29 mouse cellular contexts compared by ENCODE assay signal in the genomic region with DNA sequence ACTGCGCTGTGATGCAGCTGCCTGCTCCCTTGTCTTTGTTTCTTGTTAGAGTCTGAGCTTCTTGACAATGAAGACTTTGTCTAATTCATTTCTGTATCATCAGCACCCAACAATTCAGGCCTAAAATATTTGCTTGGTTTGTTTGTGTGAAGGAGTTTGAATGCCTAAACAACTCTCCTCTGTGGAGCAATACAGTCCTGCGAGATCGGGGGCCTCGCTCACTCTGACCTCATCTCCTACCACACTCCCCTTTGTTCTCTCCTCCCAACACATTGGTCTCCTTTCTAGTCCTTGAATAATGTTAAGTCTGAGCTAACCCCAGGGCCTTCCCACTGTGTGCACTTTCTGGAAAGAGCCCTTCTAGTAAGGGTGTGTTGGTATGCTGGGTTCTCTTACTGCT. TPM values are rescaled to one million over a fixed set of nuclear protein-coding genes. Genes with fewer than 3 reads are reported as not detected.
DNase-seq lines count a peak whose midpoint lies in the region; ATAC-seq lines count a peak whose summit lies in the region.
"Had no signal": no experiment of that assay in that cellular context is flagged by ENCODE, and none has a peak within 500 bp of the region (broad histone marks: within the 10 kb centered on the region; RNA-seq: fewer than 3 reads in every experiment).

No protein-coding gene starts in this region.

- no peak for DNase-seq in frontal cortex, postnatal 36 days (ENCODE audit: low spot score in 2 of 2)
- peak; percentile 78 for DNase-seq in layer of hippocampus, adult 9-11 months
- no peak for DNase-seq in layer of hippocampus, adult 9-10 months (ENCODE audit: low spot score)
- no peak for DNase-seq in limb, embryonic 10.5 days (ENCODE audit: low spot score)
- DNase-seq: adrenal gland, postnatal 25 days; cerebellum, postnatal 36 days; embryo, embryonic 11 days; gastrocnemius, postnatal 25 days; heart, adult 18-20 months; heart, postnatal 4 days; kidney, adult 11 months; kidney, postnatal 14 days; lung, embryonic 14.5 days; lung, postnatal 14 days; thymus, postnatal 4 days had no signal

- WGBS in limb, embryonic 10.5 days = 86% methylated on average over 4 of the region's 4 CpGs
- WGBS in midbrain, embryonic 13.5 days = 68% methylated on average over 4 of the region's 4 CpGs
- WGBS in hindbrain, embryonic 13.5 days = 66% methylated on average over 4 of the region's 4 CpGs

- no peaks in the 10 kb centered on the region for H3K36me3 ChIP-seq in limb, embryonic 10.5 days
- no peaks in the 10 kb centered on the region for H3K36me3 ChIP-seq in midbrain, embryonic 13.5 days
- no peaks in the 10 kb centered on the region for H3K36me3 ChIP-seq in hindbrain, embryonic 13.5 days
- H3K36me3 ChIP-seq: embryonic facial prominence, embryonic 12.5 days; forebrain, embryonic 15.5 days; heart, embryonic 12.5 days; liver, embryonic 15.5 days; midbrain, embryonic 10.5 days had no signal

- H3K9ac ChIP-seq in midbrain, embryonic 13.5 days (replicated peaks) = no peak overlapping the region
- no peak overlapping the region for H3K9ac ChIP-seq in hindbrain, embryonic 13.5 days
- H3K9ac ChIP-seq: embryonic facial prominence, embryonic 12.5 days; forebrain, embryonic 15.5 days; heart, embryonic 12.5 days; hindbrain, embryonic 14.5 days; liver, embryonic 15.5 days; lung, embryonic 14.5 days had no signal

- H3K27ac ChIP-seq in limb, embryonic 10.5 days = peak overlapping the region; percentile 73
- H3K27ac ChIP-seq in midbrain, embryonic 13.5 days = no peak overlapping the region
- no peak overlapping the region for H3K27ac ChIP-seq in hindbrain, embryonic 13.5 days
- H3K27ac ChIP-seq: embryonic facial prominence, embryonic 12.5 days; forebrain, embryonic 15.5 days; hindbrain, embryonic 14.5 days; liver, embryonic 15.5 days; midbrain, embryonic 10.5 days; stomach, postnatal 0 days had no signal

- no peak overlapping the region for H3K4me3 ChIP-seq in limb, embryonic 10.5 days
- no peak overlapping the region for H3K4me3 ChIP-seq in midbrain, embryonic 13.5 days (replicated peaks)
- no peak overlapping the region for H3K4me3 ChIP-seq in hindbrain, embryonic 13.5 days
- H3K4me3 ChIP-seq: embryonic facial prominence, embryonic 12.5 days; forebrain, embryonic 15.5 days; heart, embryonic 12.5 days; liver, embryonic 15.5 days; midbrain, embryonic 10.5 days had no signal

- no peaks in the 10 kb centered on the region for H3K27me3 ChIP-seq in limb, embryonic 10.5 days (ENCODE audit: low read depth, poor library complexity, severe bottlenecking)
- H3K27me3 ChIP-seq in midbrain, embryonic 13.5 days = no peaks in the 10 kb centered on the region
- H3K27me3 ChIP-seq in hindbrain, embryonic 13.5 days = no peaks in the 10 kb centered on the region
- H3K27me3 ChIP-seq: embryonic facial prominence, embryonic 12.5 days; forebrain, embryonic 15.5 days had no signal

- peaks cover 45% of the 10 kb centered on the region for H3K4me1 ChIP-seq in limb, embryonic 10.5 days
- H3K4me1 ChIP-seq in midbrain, embryonic 13.5 days (replicated peaks) = no peaks in the 10 kb centered on the region
- no peaks in the 10 kb centered on the region for H3K4me1 ChIP-seq in hindbrain, embryonic 13.5 days (replicated peaks)
- H3K4me1 ChIP-seq: forebrain, embryonic 15.5 days; heart, embryonic 12.5 days; liver, embryonic 15.5 days; midbrain, embryonic 10.5 days had no signal

- no peaks in the 10 kb centered on the region for H3K9me3 ChIP-seq in limb, embryonic 10.5 days (replicated peaks)
- H3K9me3 ChIP-seq in midbrain, embryonic 13.5 days = no peaks in the 10 kb centered on the region
- no peaks in the 10 kb centered on the region for H3K9me3 ChIP-seq in hindbrain, embryonic 13.5 days
- H3K9me3 ChIP-seq: embryonic facial prominence, embryonic 12.5 days; forebrain, embryonic 15.5 days; heart, embryonic 12.5 days; liver, embryonic 15.5 days; midbrain, embryonic 10.5 days had no signal

- H3K4me2 ChIP-seq in midbrain, embryonic 13.5 days (replicated peaks) = no peak overlapping the region
- H3K4me2 ChIP-seq in hindbrain, embryonic 13.5 days = no peak overlapping the region
- H3K4me2 ChIP-seq: embryonic facial prominence, embryonic 12.5 days; forebrain, embryonic 15.5 days; heart, embryonic 12.5 days; hindbrain, embryonic 14.5 days; liver, embryonic 15.5 days; lung, embryonic 14.5 days had no signal

- ATAC-seq in frontal cortex, adult (ENCODE audit: low TSS enrichment) = peak; percentile 59
- ATAC-seq in midbrain, embryonic 13.5 days = no peak
- ATAC-seq in hindbrain, embryonic 13.5 days (ENCODE audit: low FRiP score) = no peak
- ATAC-seq: CD4-positive, CD25-positive, alpha-beta regulatory T cell, adult 4 months; forebrain, embryonic 15.5 days; midbrain, embryonic 16.5 days had no signal

RNA-seq across cellular contexts. Expression of gene Adora3, which starts 15.9 kb away (rescaled TPM):
- polyA plus RNA-seq in limb, embryonic 10.5 days (2016; fragmentation: Nextera tagmentation; extraction: Ambion mirVana) = 0.25 TPM in 1 of 2 replicates, not detected in the other
- 0.24 TPM in 1 of 2 replicates, not detected in the other for polyA plus RNA-seq in midbrain, embryonic 13.5 days (2015; fragmentation: Nextera tagmentation; extraction: Ambion mirVana)
- polyA plus RNA-seq in hindbrain, embryonic 13.5 days (2015; fragmentation: Nextera tagmentation; extraction: Ambion mirVana) = 0.26 and 0.30 TPM in 2 replicates
- polyA plus RNA-seq: CD4-positive, CD25-positive, alpha-beta regulatory T cell, adult 4 months; liver, adult 2 months; midbrain, embryonic 10.5 days had no signal

RNA-seq across cellular contexts. Expression of gene Tmigd3, which starts 15.9 kb away (rescaled TPM):
- polyA plus RNA-seq in limb, embryonic 10.5 days (2016; fragmentation: Nextera tagmentation; extraction: Ambion mirVana) = 0.30 TPM in 1 of 2 replicates, not detected in the other
- polyA plus RNA-seq in midbrain, embryonic 13.5 days (2015; fragmentation: Nextera tagmentation; extraction: Ambion mirVana) = not detected in 2 replicates
- polyA plus RNA-seq in hindbrain, embryonic 13.5 days (2015; fragmentation: Nextera tagmentation; extraction: Ambion mirVana) = not detected in 2 replicates
- polyA plus RNA-seq: CD4-positive, CD25-positive, alpha-beta regulatory T cell, adult 4 months; embryonic facial prominence, embryonic 12.5 days; hindbrain, embryonic 14.5 days; midbrain, embryonic 10.5 days; midbrain, embryonic 16.5 days; neural tube, embryonic 11.5 days had no signal

RNA-seq across cellular contexts. Expression of gene Rap1a, which starts 53.6 kb away (rescaled TPM):
- 67.3 and 71.6 TPM in 2 replicates for polyA plus RNA-seq in limb, embryonic 10.5 days (2016; fragmentation: Nextera tagmentation; extraction: Ambion mirVana)
- 74.3 and 76.1 TPM in 2 replicates for polyA plus RNA-seq in midbrain, embryonic 13.5 days (2015; fragmentation: Nextera tagmentation; extraction: Ambion mirVana)
- 83.1 and 88.1 TPM in 2 replicates for polyA plus RNA-seq in hindbrain, embryonic 13.5 days (2015; fragmentation: Nextera tagmentation; extraction: Ambion mirVana)
